In genomic region chr19:12025333-12025732, GRCm38 (mm10) we compare ENCODE assay signal across 35 mouse cellular contexts. TPM values are rescaled to one million over a fixed set of nuclear protein-coding genes. Genes with fewer than 3 reads are reported as not detected.
DNase-seq lines count a peak whose midpoint lies in the region; ATAC-seq and TF ChIP-seq lines count a peak whose summit lies in the region.
"Had no signal": no experiment of that assay in that cellular context is flagged by ENCODE, and none has a peak within 500 bp of the region (broad histone marks: within the 10 kb centered on the region; RNA-seq: fewer than 3 reads in every experiment).

No protein-coding gene starts in this region.

- no peak for TF ChIP-seq POLR2A in bone marrow macrophage, adult 2 months (IDR thresholded peaks at IDR 0.05; ENCODE audit: borderline replicate concordance, low read depth, low read length)

- peak; percentile 52 for ATAC-seq in megakaryocyte progenitor cell, adult 5-6 weeks (replicated peaks; ENCODE audit: poor library complexity)
- ATAC-seq: CD4-positive, CD25-positive, alpha-beta regulatory T cell, adult 4 months; forebrain, embryonic 15.5 days; hindbrain, embryonic 16.5 days had no signal

- H3K4me3 ChIP-seq in bone marrow macrophage, adult 2 months (ENCODE audit: insufficient read depth, low read length) = no peak overlapping the region
- H3K4me3 ChIP-seq: embryonic facial prominence, embryonic 10.5 days; embryonic facial prominence, embryonic 13.5 days; erythroblast, embryonic 14.5 days; forebrain, embryonic 12.5 days; forebrain, embryonic 15.5 days; hindbrain, embryonic 10.5 days; hindbrain, embryonic 13.5 days had no signal

- TF ChIP-seq CTCF in bone marrow macrophage, adult 2 months (IDR thresholded peaks at IDR 0.05; ENCODE audit: low read depth, low read length) = no peak

- peaks cover 28% of the 10 kb centered on the region for H3K4me1 ChIP-seq in bone marrow macrophage, adult 2 months (ENCODE audit: control insufficient read depth, insufficient read depth, low read length)
- H3K4me1 ChIP-seq: embryonic facial prominence, embryonic 10.5 days; embryonic facial prominence, embryonic 13.5 days; forebrain, embryonic 12.5 days; forebrain, embryonic 15.5 days; hindbrain, embryonic 10.5 days; hindbrain, embryonic 13.5 days had no signal

- peak overlapping the region; percentile 54 for H3K27ac ChIP-seq in bone marrow macrophage, adult 2 months (ENCODE audit: insufficient read depth, low read depth, low read length)
- H3K27ac ChIP-seq: embryonic facial prominence, embryonic 10.5 days; embryonic facial prominence, embryonic 13.5 days; forebrain, embryonic 12.5 days; forebrain, embryonic 15.5 days; hindbrain, embryonic 10.5 days; hindbrain, embryonic 13.5 days had no signal

- peak; percentile 39 for DNase-seq in layer of hippocampus, adult 9-11 months
- DNase-seq in layer of hippocampus, postnatal 14 days (ENCODE audit: low spot score in 2 of 2) = no peak
- DNase-seq in lung, postnatal 4 days = peak; percentile 9 to 23
- DNase-seq in lung, postnatal 10 days = no peak
- no peak for DNase-seq in gastrocnemius, adult 8-10 months (ENCODE audit: low spot score in 2 of 2)
- DNase-seq in urinary bladder, adult 2 months (ENCODE audit: low spot score) = no peak
- DNase-seq: adrenal gland, postnatal 10 days; adrenal gland, postnatal 36 days; cerebellum, adult 11-12 months; cerebellum, adult 8-10 months; cerebellum, postnatal 10 days; cerebellum, postnatal 36 days; embryo, embryonic 11 days; gastrocnemius, postnatal 10 days; gastrocnemius, postnatal 36 days; heart, adult 11 months had no signal

RNA-seq across cellular contexts. Expression of gene Olfr1423, which starts 15.8 kb away (rescaled TPM):
- not detected for total RNA-seq in layer of hippocampus, postnatal 14 days (2021)
- polyA plus RNA-seq in bone marrow macrophage, adult 2 months (2012; ENCODE audit: insufficient read depth, insufficient read length, missing spikeins) = not detected in 2 replicates
- 0.07 TPM in 1 of 2 replicates, not detected in the other for total RNA-seq in megakaryocyte progenitor cell, adult 5-6 weeks (2015)
- total RNA-seq in megakaryocyte progenitor cell, adult 5-6 weeks (2017) = not detected in 2 replicates
- total RNA-seq in gastrocnemius, adult 8-10 months (2022) = not detected
- not detected in 2 replicates for polyA plus RNA-seq in urinary bladder, adult 2 months (2012; rRNA removed)
- total RNA-seq: adrenal gland, adult 18-20 months; adrenal gland, postnatal 10 days; adrenal gland, postnatal 36 days; gastrocnemius, postnatal 10 days; gastrocnemius, postnatal 36 days; heart, adult 8-10 months; heart, postnatal 25 days had no signal
- polyA plus RNA-seq: cortical plate, adult 2 months; embryonic facial prominence, embryonic 13.5 days; erythroblast, embryonic 14.5 days; forebrain, embryonic 15.5 days; heart, embryonic 11.5 days; heart, embryonic 14.5 days; heart, postnatal 0 days; hindbrain, embryonic 13.5 days; hindbrain, embryonic 16.5 days had no signal

RNA-seq across cellular contexts. Expression of gene Olfr1424, which starts 37.1 kb away (rescaled TPM):
- not detected for total RNA-seq in layer of hippocampus, postnatal 14 days (2021)
- not detected in 2 replicates for polyA plus RNA-seq in bone marrow macrophage, adult 2 months (2012; ENCODE audit: insufficient read depth, insufficient read length, missing spikeins)
- total RNA-seq in megakaryocyte progenitor cell, adult 5-6 weeks (2015) = not detected in 2 replicates
- not detected in 2 replicates for total RNA-seq in megakaryocyte progenitor cell, adult 5-6 weeks (2017)
- total RNA-seq in gastrocnemius, adult 8-10 months (2022) = not detected
- polyA plus RNA-seq in urinary bladder, adult 2 months (2012; rRNA removed) = not detected in 2 replicates
- total RNA-seq: adrenal gland, adult 18-20 months; adrenal gland, postnatal 10 days; adrenal gland, postnatal 36 days; gastrocnemius, postnatal 10 days; gastrocnemius, postnatal 36 days; heart, adult 8-10 months; heart, postnatal 25 days had no signal
- polyA plus RNA-seq: C2C12; CD4-positive, CD25-positive, alpha-beta regulatory T cell, adult 4 months; cortical plate, adult 2 months; embryonic facial prominence, embryonic 10.5 days; embryonic facial prominence, embryonic 13.5 days; erythroblast, embryonic 14.5 days; forebrain, embryonic 12.5 days; forebrain, embryonic 15.5 days; heart, embryonic 11.5 days; heart, embryonic 14.5 days; heart, postnatal 0 days; hindbrain, embryonic 10.5 days; hindbrain, embryonic 13.5 days; hindbrain, embryonic 16.5 days had no signal

RNA-seq across cellular contexts. Expression of gene Olfr1425, which starts 52.2 kb away (rescaled TPM):
- total RNA-seq in layer of hippocampus, postnatal 14 days (2021) = not detected
- polyA plus RNA-seq in bone marrow macrophage, adult 2 months (2012; ENCODE audit: insufficient read depth, insufficient read length, missing spikeins) = not detected in 2 replicates
- not detected in 2 replicates for total RNA-seq in megakaryocyte progenitor cell, adult 5-6 weeks (2015)
- total RNA-seq in megakaryocyte progenitor cell, adult 5-6 weeks (2017) = not detected in 2 replicates
- total RNA-seq in gastrocnemius, adult 8-10 months (2022) = not detected
- not detected in 2 replicates for polyA plus RNA-seq in urinary bladder, adult 2 months (2012; rRNA removed)
- total RNA-seq: adrenal gland, adult 18-20 months; adrenal gland, postnatal 10 days; adrenal gland, postnatal 36 days; gastrocnemius, postnatal 10 days; gastrocnemius, postnatal 36 days; heart, adult 8-10 months; heart, postnatal 25 days had no signal
- polyA plus RNA-seq: C2C12; CD4-positive, CD25-positive, alpha-beta regulatory T cell, adult 4 months; cortical plate, adult 2 months; embryonic facial prominence, embryonic 10.5 days; embryonic facial prominence, embryonic 13.5 days; erythroblast, embryonic 14.5 days; forebrain, embryonic 12.5 days; forebrain, embryonic 15.5 days; heart, embryonic 11.5 days; heart, embryonic 14.5 days; heart, postnatal 0 days; hindbrain, embryonic 10.5 days; hindbrain, embryonic 13.5 days; hindbrain, embryonic 16.5 days had no signal

RNA-seq across cellular contexts. Expression of gene Osbp, which starts 59.6 kb away (rescaled TPM):
- total RNA-seq in layer of hippocampus, postnatal 14 days (2021) = 10 to 100 TPM; 54.8 to 56.2 TPM
- polyA plus RNA-seq in bone marrow macrophage, adult 2 months (2012; ENCODE audit: insufficient read depth, insufficient read length, missing spikeins) = 32.9 and 34.7 TPM in 2 replicates
- total RNA-seq in megakaryocyte progenitor cell, adult 5-6 weeks (2015) = 35.3 and 40.5 TPM in 2 replicates
- total RNA-seq in megakaryocyte progenitor cell, adult 5-6 weeks (2017) = 42.1 and 50.8 TPM in 2 replicates
- total RNA-seq in gastrocnemius, adult 8-10 months (2022) = 10 to 100 TPM; 56.3 to 63.9 (median 59.4) TPM
- 33.2 and 35.0 TPM in 2 replicates for polyA plus RNA-seq in urinary bladder, adult 2 months (2012; rRNA removed)

Comparison
In these comparisons a context has a peak if more than half of its experiments do, and no peak if none do; other contexts are left out.
1. DNase-seq: peak in layer of hippocampus, adult 9-11 months (single experiment) and lung, postnatal 4 days (2 of 2); none in layer of hippocampus, postnatal 14 days (0 of 2), lung, postnatal 10 days (single experiment), gastrocnemius, adult 8-10 months (0 of 2) and urinary bladder, adult 2 months (single experiment).